Mouse (Mus musculus): ENCODE measurements at regions not wholly inside any gene's neighbourhood (a gene's known extent, or its start where the extent isn't known, plus 50 kb on each side); places are given as distances from the start of the nearest gene placed in this dataset.

- TF ChIP-seq POLR2A (IDR thresholded peaks at IDR 0.05; ENCODE audit: insufficient read length, low read depth) (no peak), MAX (IDR thresholded peaks at IDR 0.05; ENCODE audit: low read depth) (no peak), POLR2AphosphoS2 (IDR thresholded peaks at IDR 0.05; ENCODE audit: insufficient read length, low read depth) (no peak), SRF (IDR thresholded peaks at IDR 0.05; ENCODE audit: control insufficient read depth, insufficient read length, low read depth) (no peak), TCF12 (IDR thresholded peaks at IDR 0.05; ENCODE audit: insufficient read depth, poor library complexity, severe bottlenecking) (no peak), CEBPB (IDR thresholded peaks at IDR 0.05; ENCODE audit: insufficient read depth, poor library complexity, severe bottlenecking) (no peak), E2F4 (IDR thresholded peaks at IDR 0.05; ENCODE audit: insufficient read depth) (no peak), MYOD1 (IDR thresholded peaks at IDR 0.05; ENCODE audit: control insufficient read depth in 1 of 3, insufficient read length in 2 of 3, low read depth in 2 of 3) (no peak), USF1 (IDR thresholded peaks at IDR 0.05; ENCODE audit: low read depth) (no peak), MYOG (IDR thresholded peaks at IDR 0.05; ENCODE audit: control insufficient read depth in 1 of 3, insufficient read depth in 1 of 3, insufficient read length in 2 of 3, low read depth in 2 of 3) (no peak), TCF3 (IDR thresholded peaks at IDR 0.05; ENCODE audit: insufficient read length, low read depth) (no peak)
These were observed 557.2 kb downstream of the Tusc1 start for GRCm38 (mm10) chr4:92778076-92778475.

Measured in myocyte (in vitro differentiated cells).